Mouse (Mus musculus): ENCODE results near the gene Cacna1d.

DNA sequence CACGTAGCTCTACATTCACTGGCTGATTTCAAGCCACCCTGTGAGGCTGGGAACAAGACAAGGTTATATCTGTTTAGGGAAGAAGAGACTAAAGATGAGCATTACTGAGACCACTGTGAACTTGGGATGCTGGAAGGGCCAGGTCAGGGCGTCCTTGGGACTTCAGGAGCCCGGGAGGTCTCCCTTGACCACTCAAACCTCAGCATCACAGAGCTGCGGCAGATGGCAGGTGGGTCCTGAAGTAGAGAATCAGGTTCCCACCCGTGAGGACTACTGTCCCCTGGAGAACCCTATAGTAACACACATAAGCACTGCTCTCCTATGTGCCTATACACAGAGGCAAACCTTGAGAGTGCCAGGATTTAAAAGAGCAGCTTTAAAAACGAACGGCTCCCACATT, 323.6 kb downstream of the Cacna1d start:
- TF ChIP-seq TAL1 (conservative IDR thresholded peaks at IDR 0.05; ENCODE audit: low read depth, low read length), result no peak
- TF ChIP-seq CTCF (IDR thresholded peaks at IDR 0.05; ENCODE audit: low read depth, low read length), result no peak

Data from G1E (cell line).